Mouse (Mus musculus) spleen, adult 2 months (tissue): ENCODE measurements around the gene Ndufaf7.

Experiments
- CTCF ChIP-seq: fragments of 200-500 bp; IDR thresholded peaks from 2 replicates; pipeline ENCODE4 v1.5.1; 2011; ENCODE audit warnings: mild to moderate bottlenecking, inconsistent platforms; ENCODE audit not compliant: insufficient read depth, insufficient read length, insufficient replicate concordance; ENCODE audit errors: extremely low read depth
- POLR2A ChIP-seq: fragments of 200-500 bp; IDR thresholded peaks from 2 replicates; pipeline ENCODE4 v1.6.1; 2011; ENCODE audit warnings: low read depth, low read length, inconsistent platforms

- no peak for TF ChIP-seq CTCF
- TF ChIP-seq POLR2A, result no peak
Observed at GRCm38 (mm10) chr17:78983736-78984135, 46.8 kb downstream of the Ndufaf7 start.
